Mouse (Mus musculus) intestine, embryonic 16.5 days (tissue): Measurements from ENCODE around the gene Slc25a26. TPM values are rescaled to one million over a fixed set of nuclear protein-coding genes. Genes with fewer than 3 reads are reported as not detected.

Source experiments
- ATAC-seq: fragments of 200-750 bp; cut with Nextera tagmentation; 2 replicates; pipeline ENCODE4 v1.8.0; 2017; ENCODE audit warnings: moderate TSS enrichment, moderate library complexity
- H3K27ac ChIP-seq: fragments of 300-500 bp; sonication (generic); 2 replicates; pipeline ENCODE4 v1.5.1; 2014; ENCODE audit warnings: mild to moderate bottlenecking, low read length
- H3K27me3 ChIP-seq: fragments of 300-500 bp; sonication (generic); replicated peaks from 2 replicates; pipeline ENCODE4 v1.6.1; 2014; ENCODE audit warnings: low read length, control low read depth, mixed read lengths; ENCODE audit not compliant: control insufficient read depth, insufficient read depth
- H3K36me3 ChIP-seq: fragments of 300-500 bp; sonication (generic); 2 replicates; pipeline ENCODE4 v1.6.1; 2014; ENCODE audit warnings: low read length, control low read depth; ENCODE audit not compliant: control insufficient read depth, insufficient read depth
- H3K4me1 ChIP-seq: fragments of 300-500 bp; sonication (generic); 2 replicates; pipeline ENCODE4 v1.6.1; 2014; ENCODE audit warnings: low read length, control low read depth, mixed read lengths; ENCODE audit not compliant: control insufficient read depth, insufficient read depth
- H3K4me2 ChIP-seq: fragments of 300-500 bp; sonication (generic); 2 replicates; pipeline ENCODE4 v1.6.1; 2014; ENCODE audit warnings: low read depth, low read length, control low read depth
- H3K4me3 ChIP-seq: fragments of 300-500 bp; sonication (generic); 2 replicates; pipeline ENCODE4 v1.5.1; 2014; ENCODE audit warnings: mild to moderate bottlenecking, low read length
- H3K9ac ChIP-seq: fragments of 300-500 bp; sonication (generic); 2 replicates; pipeline ENCODE4 v1.6.1; 2014; ENCODE audit warnings: low read depth, low read length
- H3K9me3 ChIP-seq: fragments of 300-500 bp; sonication (generic); 2 replicates; pipeline ENCODE4 v1.6.1; 2016; ENCODE audit warnings: low read length, control low read depth; ENCODE audit not compliant: control insufficient read depth
- WGBS: fragments of 180-500 bp; shearing (Covaris S2); extraction: QIAGEN DNeasy Blood & Tissue Kit; methylation state at CpG from one replicate; pipeline ENCODE4 v1.1.7; 2014; 5-methylcytosine and 5-hydroxymethylcytosine counted together
- polyA plus RNA-seq: library from polyadenylated mRNA; unstranded; fragments of >200 nt; fragmentation: Nextera tagmentation; extraction: Ambion mirVana; gene quantifications from 2 replicates; pipeline ENCODE4 v1.2.1, GENCODE M21; 2015

Gene Slc25a26
- polyA plus RNA-seq, 1 experiment from 2014 or later, result 9.2 TPM

GRCm38 (mm10) chr6:94524335-94524734, 24.2 kb downstream of the Slc25a26 start:
- Histone ChIP-seq H3K27ac (no peak overlapping the region), H3K9me3 (no peaks in the 10 kb centered on the region), H3K4me3 (no peak overlapping the region), H3K36me3 (no peaks in the 10 kb centered on the region), H3K9ac (no peak overlapping the region), H3K4me1 (no peaks in the 10 kb centered on the region), H3K4me2 (no peak overlapping the region), H3K27me3 (no peaks in the 10 kb centered on the region)
- no peak for ATAC-seq
- WGBS, result 31% methylated on average over 2 of the region's 2 CpGs

- no peaks in the 10 kb centered on the region for H3K4me1 ChIP-seq
- 63% methylated on average over 7 of the region's 7 CpGs for WGBS
- peak; percentile 84 for ATAC-seq
- no peaks in the 10 kb centered on the region for H3K9me3 ChIP-seq
- H3K27me3 ChIP-seq, result no peaks in the 10 kb centered on the region
- H3K27ac ChIP-seq, result no peak overlapping the region
- H3K4me2 ChIP-seq, result no peak overlapping the region
- H3K36me3 ChIP-seq, result no peaks in the 10 kb centered on the region
- H3K4me3 ChIP-seq, result no peak overlapping the region
- no peak overlapping the region for H3K9ac ChIP-seq
Measured at GRCm38 (mm10) chr6:94530756-94531155, 30.6 kb downstream of the Slc25a26 start.

GRCm38 (mm10) chr6:94532086-94532485, 32.0 kb downstream of the Slc25a26 start:
- Histone ChIP-seq H3K4me2 (no peak overlapping the region), H3K27me3 (no peaks in the 10 kb centered on the region), H3K27ac (no peak overlapping the region), H3K4me3 (no peak overlapping the region), H3K4me1 (no peaks in the 10 kb centered on the region), H3K9me3 (no peaks in the 10 kb centered on the region), H3K9ac (no peak overlapping the region), H3K36me3 (no peaks in the 10 kb centered on the region)
- WGBS, result 83% methylated on average over 4 of the region's 4 CpGs
- no peak for ATAC-seq

- H3K9ac ChIP-seq, result no peak overlapping the region
- H3K27ac ChIP-seq, result no peak overlapping the region
- 61% methylated on average over 8 of the region's 8 CpGs for WGBS
- 0 out of 2 replicates have a peak, but pooled peaks cover 9% of the 10 kb centered on the region for H3K4me1 ChIP-seq
- no peak overlapping the region for H3K4me3 ChIP-seq
- no peaks in the 10 kb centered on the region for H3K9me3 ChIP-seq
- no peaks in the 10 kb centered on the region for H3K36me3 ChIP-seq
- H3K27me3 ChIP-seq, result no peaks in the 10 kb centered on the region
- ATAC-seq, result no peak
- no peak overlapping the region for H3K4me2 ChIP-seq
Measured at GRCm38 (mm10) chr6:94536478-94536877, 36.3 kb downstream of the Slc25a26 start.

GRCm38 (mm10) chr6:94537652-94538051, 37.5 kb downstream of the Slc25a26 start:
- H3K36me3 ChIP-seq, result no peaks in the 10 kb centered on the region
- H3K27ac ChIP-seq, result no peak overlapping the region

GRCm38 (mm10) chr6:94540090-94540489, 40.0 kb downstream of the Slc25a26 start:
- no peak overlapping the region for H3K9ac ChIP-seq
- H3K4me1 ChIP-seq, result 0 out of 2 replicates have a peak, but pooled peaks cover 11% of the 10 kb centered on the region
- no peak for ATAC-seq
- H3K9me3 ChIP-seq, result no peaks in the 10 kb centered on the region
- 82% methylated on average over 3 of the region's 3 CpGs for WGBS
- no peak overlapping the region for H3K4me2 ChIP-seq
- no peaks in the 10 kb centered on the region for H3K36me3 ChIP-seq
- H3K27ac ChIP-seq, result no peak overlapping the region
- H3K27me3 ChIP-seq, result no peaks in the 10 kb centered on the region
- H3K4me3 ChIP-seq, result no peak overlapping the region

More at GRCm38 (mm10) chr6:94537652-94538051, 37.5 kb downstream of the Slc25a26 start:
- Histone ChIP-seq H3K4me3 (no peak overlapping the region), H3K9ac (no peak overlapping the region), H3K4me2 (no peak overlapping the region), H3K4me1 (0 out of 2 replicates have a peak, but pooled peaks cover 9% of the 10 kb centered on the region), H3K27me3 (no peaks in the 10 kb centered on the region), H3K9me3 (no peaks in the 10 kb centered on the region)
- WGBS, result 58% methylated on average over 1 of the region's 1 CpGs
- no peak for ATAC-seq

GRCm38 (mm10) chr6:94540615-94541014, 40.5 kb downstream of the Slc25a26 start:
- WGBS, result 74% methylated on average over 4 of the region's 4 CpGs
- ATAC-seq, result no peak

GRCm38 (mm10) chr6:94541133-94541532, 41.0 kb downstream of the Slc25a26 start:
- ATAC-seq, result no peak
- Histone ChIP-seq H3K4me1 (0 out of 2 replicates have a peak, but pooled peaks cover 11% of the 10 kb centered on the region), H3K9ac (0 out of 2 replicates have a peak overlapping the region, but pooled peaks have one; percentile 35), H3K4me3 (no peak overlapping the region), H3K27ac (peak overlapping the region; percentile 60), H3K4me2 (no peak overlapping the region), H3K9me3 (no peaks in the 10 kb centered on the region), H3K36me3 (no peaks in the 10 kb centered on the region), H3K27me3 (no peaks in the 10 kb centered on the region)
- 36% methylated on average over 6 of the region's 6 CpGs for WGBS

More at GRCm38 (mm10) chr6:94540615-94541014, 40.5 kb downstream of the Slc25a26 start:
- no peaks in the 10 kb centered on the region for H3K27me3 ChIP-seq
- no peak overlapping the region for H3K4me2 ChIP-seq
- peak overlapping the region; percentile 60 for H3K27ac ChIP-seq
- H3K36me3 ChIP-seq, result no peaks in the 10 kb centered on the region
- H3K4me3 ChIP-seq, result no peak overlapping the region
- 0 out of 2 replicates have a peak, but pooled peaks cover 11% of the 10 kb centered on the region for H3K4me1 ChIP-seq
- no peaks in the 10 kb centered on the region for H3K9me3 ChIP-seq
- 0 out of 2 replicates have a peak overlapping the region, but pooled peaks have one; percentile 35 for H3K9ac ChIP-seq

GRCm38 (mm10) chr6:94541854-94542253, 41.7 kb downstream of the Slc25a26 start:
- ATAC-seq, result no peak
- Histone ChIP-seq H3K9me3 (no peaks in the 10 kb centered on the region), H3K9ac (no peak overlapping the region), H3K4me1 (0 out of 2 replicates have a peak, but pooled peaks cover 11% of the 10 kb centered on the region), H3K27ac (peak overlapping the region; percentile 60; the same call in 1 of the 2 replicates), H3K36me3 (no peaks in the 10 kb centered on the region), H3K27me3 (no peaks in the 10 kb centered on the region), H3K4me2 (no peak overlapping the region), H3K4me3 (no peak overlapping the region)
- WGBS, result 40% methylated on average over 7 of the region's 7 CpGs
